Mouse (Mus musculus) stomach, embryonic 14.5 days (tissue): ENCODE measurements at regions not wholly inside any gene's neighbourhood (a gene's known extent, or its start where the extent isn't known, plus 50 kb on each side); places are given as distances from the start of the nearest gene placed in this dataset.

Experiments used
- ATAC-seq: fragments of 200-750 bp; cut with Nextera tagmentation; 2 replicates; pipeline ENCODE4 v1.8.0; 2017; ENCODE audit warnings: low read depth, moderate TSS enrichment; ENCODE audit not compliant: insufficient number of reproducible peaks, insufficient read depth, low FRiP score
- H3K27ac ChIP-seq: fragments of 300-500 bp; sonication (generic); 2 replicates; pipeline ENCODE4 v1.5.1; 2014; ENCODE audit warnings: mild to moderate bottlenecking, low read length, moderate library complexity, mixed read lengths
- H3K27me3 ChIP-seq: fragments of 300-500 bp; sonication (generic); 2 replicates; pipeline ENCODE4 v1.6.1; 2014; ENCODE audit warnings: low read length, control low read depth, mixed read lengths; ENCODE audit not compliant: control insufficient read depth, insufficient read depth
- H3K36me3 ChIP-seq: fragments of 300-500 bp; sonication (generic); 2 replicates; pipeline ENCODE4 v1.6.1; 2014; ENCODE audit warnings: mild to moderate bottlenecking, control low read depth, low read length, moderate library complexity, mixed read lengths; ENCODE audit not compliant: control insufficient read depth, insufficient read depth
- H3K4me1 ChIP-seq: fragments of 300-500 bp; sonication (generic); 2 replicates; pipeline ENCODE4 v1.6.1; 2014; ENCODE audit warnings: low read length, control low read depth, mixed read lengths; ENCODE audit not compliant: control insufficient read depth, insufficient read depth
- H3K4me2 ChIP-seq: fragments of 300-500 bp; sonication (generic); replicated peaks from 2 replicates; pipeline ENCODE4 v1.6.1; 2014; ENCODE audit warnings: low read depth, low read length, control low read depth
- H3K4me3 ChIP-seq: fragments of 300-500 bp; sonication (generic); 2 replicates; pipeline ENCODE4 v1.5.1; 2014; ENCODE audit warnings: low read depth, low read length, control low read depth
- H3K9ac ChIP-seq: fragments of 300-500 bp; sonication (generic); replicated peaks from 2 replicates; pipeline ENCODE4 v1.6.1; 2014; ENCODE audit warnings: low read depth, mild to moderate bottlenecking, control low read depth, low read length, moderate library complexity, mixed read lengths
- H3K9me3 ChIP-seq: fragments of 300-500 bp; sonication (generic); 2 replicates; pipeline ENCODE4 v1.6.1; 2016; ENCODE audit warnings: low read depth, low read length, control low read depth; ENCODE audit not compliant: control insufficient read depth
- WGBS: fragments of 180-500 bp; shearing (Covaris S2); extraction: QIAGEN DNeasy Blood & Tissue Kit; methylation state at CpG from one replicate; pipeline ENCODE4 v1.1.7; 2014; 5-methylcytosine and 5-hydroxymethylcytosine counted together

GRCm38 (mm10) chr16:42608336-42608735 is 267.3 kb upstream of the Zbtb20 start:
- 72% methylated on average over 5 of the region's 5 CpGs for whole genome bisulfite sequencing
- Histone ChIP-seq H3K4me2 (no peak overlapping the region), H3K9ac (no peak overlapping the region), H3K27me3 (no peaks in the 10 kb centered on the region), H3K36me3 (no peaks in the 10 kb centered on the region), H3K4me3 (no peak overlapping the region), H3K4me1 (no peaks in the 10 kb centered on the region), H3K9me3 (no peaks in the 10 kb centered on the region), H3K27ac (no peak overlapping the region)
- no peak for ATAC-seq

GRCm38 (mm10) chr16:42592321-42592720 is 251.9 kb upstream of the Gap43 start:
- no peak for ATAC-seq
- Histone ChIP-seq H3K4me2 (no peak overlapping the region), H3K27ac (no peak overlapping the region), H3K4me3 (no peak overlapping the region), H3K9me3 (no peaks in the 10 kb centered on the region), H3K9ac (no peak overlapping the region), H3K27me3 (no peaks in the 10 kb centered on the region), H3K4me1 (no peaks in the 10 kb centered on the region), H3K36me3 (no peaks in the 10 kb centered on the region)
- WGBS = 67% methylated on average over 3 of the region's 3 CpGs

- no peak overlapping the region for H3K27ac ChIP-seq
- no peak overlapping the region for H3K4me3 ChIP-seq
- no peaks in the 10 kb centered on the region for H3K36me3 ChIP-seq
- H3K27me3 ChIP-seq = no peaks in the 10 kb centered on the region
- ATAC-seq = no peak
- H3K9me3 ChIP-seq = no peaks in the 10 kb centered on the region
- H3K4me2 ChIP-seq = no peak overlapping the region
- 89% methylated on average over 5 of the region's 5 CpGs for WGBS
- no peak overlapping the region for H3K9ac ChIP-seq
- H3K4me1 ChIP-seq = no peaks in the 10 kb centered on the region
Measured at GRCm38 (mm10) chr16:42591530-42591929, 251.1 kb upstream of the Gap43 start.

GRCm38 (mm10) chr16:42586196-42586595 is 245.7 kb upstream of the Gap43 start:
- Histone ChIP-seq H3K4me2 (no peak overlapping the region), H3K9me3 (no peaks in the 10 kb centered on the region), H3K36me3 (no peaks in the 10 kb centered on the region), H3K9ac (no peak overlapping the region), H3K27me3 (no peaks in the 10 kb centered on the region), H3K4me1 (no peaks in the 10 kb centered on the region), H3K4me3 (no peak overlapping the region), H3K27ac (no peak overlapping the region)
- ATAC-seq = no peak

GRCm38 (mm10) chr16:42575517-42575946 is 235.1 kb upstream of the Gap43 start:
- Histone ChIP-seq H3K27me3 (no peaks in the 10 kb centered on the region), H3K4me1 (no peaks in the 10 kb centered on the region), H3K9ac (no peak overlapping the region), H3K4me3 (no peak overlapping the region), H3K9me3 (no peaks in the 10 kb centered on the region), H3K4me2 (no peak overlapping the region), H3K27ac (no peak overlapping the region), H3K36me3 (no peaks in the 10 kb centered on the region)
- 6% methylated on average over 7 of the region's 7 CpGs for WGBS
- ATAC-seq = peak; percentile 23; the same call in 1 of the 2 replicates

GRCm38 (mm10) chr16:42574978-42575377 is 234.5 kb upstream of the Gap43 start:
- H3K4me2 ChIP-seq = no peak overlapping the region
- no peaks in the 10 kb centered on the region for H3K9me3 ChIP-seq
- 28% methylated on average over 1 of the region's 1 CpGs for WGBS
- no peak overlapping the region for H3K27ac ChIP-seq
- ATAC-seq = no peak
- no peaks in the 10 kb centered on the region for H3K36me3 ChIP-seq
- H3K4me3 ChIP-seq = no peak overlapping the region
- no peaks in the 10 kb centered on the region for H3K4me1 ChIP-seq
- no peak overlapping the region for H3K9ac ChIP-seq
- H3K27me3 ChIP-seq = no peaks in the 10 kb centered on the region

GRCm38 (mm10) chr16:42570246-42570996 is 230.0 kb upstream of the Gap43 start:
- Histone ChIP-seq H3K27me3 (no peaks in the 10 kb centered on the region), H3K9me3 (no peaks in the 10 kb centered on the region), H3K27ac (no peak overlapping the region), H3K9ac (no peak overlapping the region), H3K36me3 (no peaks in the 10 kb centered on the region), H3K4me2 (no peak overlapping the region), H3K4me3 (no peak overlapping the region), H3K4me1 (no peaks in the 10 kb centered on the region)
- no peak for ATAC-seq
- WGBS = 72% methylated on average over 6 of the region's 6 CpGs

- Histone ChIP-seq H3K27ac (no peak overlapping the region), H3K27me3 (no peaks in the 10 kb centered on the region), H3K36me3 (no peaks in the 10 kb centered on the region), H3K4me2 (no peak overlapping the region), H3K4me1 (no peaks in the 10 kb centered on the region), H3K4me3 (no peak overlapping the region), H3K9me3 (no peaks in the 10 kb centered on the region), H3K9ac (no peak overlapping the region)
- WGBS = 69% methylated on average over 2 of the region's 2 CpGs
- ATAC-seq = no peak
Measured at GRCm38 (mm10) chr16:42569335-42569734, 228.9 kb upstream of the Gap43 start.

GRCm38 (mm10) chr16:42549591-42549990 is 209.1 kb upstream of the Gap43 start:
- WGBS = 49% methylated on average over 1 of the region's 1 CpGs
- no peak overlapping the region for H3K27ac ChIP-seq
- no peaks in the 10 kb centered on the region for H3K4me1 ChIP-seq
- H3K9me3 ChIP-seq = no peaks in the 10 kb centered on the region
- no peaks in the 10 kb centered on the region for H3K27me3 ChIP-seq
- H3K9ac ChIP-seq = no peak overlapping the region
- no peak overlapping the region for H3K4me2 ChIP-seq
- H3K36me3 ChIP-seq = no peaks in the 10 kb centered on the region
- no peak overlapping the region for H3K4me3 ChIP-seq
- no peak for ATAC-seq
